Mouse (Mus musculus) small intestine, adult 2 months (tissue): ENCODE measurements at regions not wholly inside any gene's neighbourhood (a gene's known extent, or its start where the extent isn't known, plus 50 kb on each side); places are given as distances from the start of the nearest gene placed in this dataset.

Source experiments
- CTCF ChIP-seq: fragments of 200-500 bp; IDR thresholded peaks from 2 replicates; pipeline ENCODE4 v1.5.1; 2012; ENCODE audit warnings: low read depth, mild to moderate bottlenecking, control low read depth, inconsistent platforms, low read length, moderate library complexity, mixed read lengths; ENCODE audit not compliant: insufficient replicate concordance, insufficient read length; ENCODE audit errors: extremely low read depth
- POLR2A ChIP-seq: fragments of 200-500 bp; IDR thresholded peaks from 2 replicates; pipeline ENCODE4 v1.6.1; 2012; ENCODE audit warnings: low read depth, mild to moderate bottlenecking, control low read depth, inconsistent platforms, low read length, moderate library complexity

DNA sequence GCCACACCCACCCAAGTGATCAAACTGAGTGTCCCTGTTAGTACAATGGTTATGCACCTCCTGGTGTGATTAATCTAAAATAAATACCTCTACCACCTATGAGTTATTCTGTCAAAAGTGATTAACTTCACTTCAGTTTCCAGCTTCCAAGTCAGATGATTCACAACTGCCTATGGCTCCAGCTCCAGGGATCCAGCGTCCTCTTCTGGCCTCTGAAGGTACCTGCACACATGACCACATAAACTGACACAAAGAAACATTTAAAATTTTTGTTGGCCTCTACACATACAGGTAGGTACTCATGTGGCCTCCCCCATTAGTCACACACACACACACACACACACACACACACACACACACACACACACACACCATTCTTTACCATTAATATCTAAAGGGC, 63.9 kb upstream of the Kdm7a start:
- TF ChIP-seq CTCF (peak; percentile 17; the same call in 1 of the 2 replicates), POLR2A (no peak)
